Mouse (Mus musculus) heart, postnatal 0 days (tissue): Measurements from ENCODE around the gene Gab2.

Experiments
- CTCF ChIP-seq: IDR thresholded peaks from 2 replicates; pipeline ENCODE4 v1.5.1; 2016; ENCODE audit warnings: antibody characterized with exemption, control low read depth, low read depth
- EP300 ChIP-seq: IDR thresholded peaks from 2 replicates; pipeline ENCODE4 v1.6.1; 2016; ENCODE audit warnings: antibody characterized with exemption, low read depth

GRCm38 (mm10) chr7:97355068-97355841, 273.9 kb downstream of the Gab2 start:
- TF ChIP-seq EP300 (no peak), CTCF (no peak)
